Mouse (Mus musculus): ENCODE data around the gene Igdcc4. TPM values are rescaled to one million over a fixed set of nuclear protein-coding genes. Genes with fewer than 3 reads are reported as not detected.

Gene Igdcc4
- polyA plus RNA-seq, 1 experiment from 2014 or later, result 13.5 TPM

- Histone ChIP-seq H3K4me3 (ENCODE audit: low read depth, low read length) (peak overlapping the region; percentile 69), H3K9ac (ENCODE audit: low read length) (peak overlapping the region; percentile 84), H3K27ac (replicated peaks; ENCODE audit: low read depth, low read length) (peak overlapping the region; percentile 10; the same call in 1 of the 2 replicates), H3K36me3 (ENCODE audit: control insufficient read depth, insufficient read depth, low read length) (no peaks in the 10 kb centered on the region), H3K4me2 (ENCODE audit: low read depth, severe bottlenecking) (peak overlapping the region; percentile 97), H3K4me1 (ENCODE audit: control insufficient read depth, insufficient read depth, low read length) (peaks cover 11% of the 10 kb centered on the region), H3K27me3 (ENCODE audit: control insufficient read depth, insufficient read depth, low read length) (no peaks in the 10 kb centered on the region), H3K9me3 (ENCODE audit: control insufficient read depth, low read length) (no peaks in the 10 kb centered on the region; the same call in 1 of the 2 replicates)
- ATAC-seq (ENCODE audit: insufficient number of reproducible peaks, low FRiP score, low TSS enrichment, low read depth) (peak; percentile 53; the same call in 1 of the 2 replicates), DNase-seq (ENCODE audit: low spot score) (peak; percentile 81)
- 1% methylated on average over 36 of the region's 36 CpGs for WGBS
These were observed 1.3 kb downstream of the Igdcc4 start for GRCm38 (mm10) chr9:65102377-65103172.

- WGBS, result 23% methylated on average over 8 of the region's 8 CpGs
- no peak for ATAC-seq (ENCODE audit: insufficient number of reproducible peaks, low FRiP score, low TSS enrichment, low read depth)
- no peaks in the 10 kb centered on the region for H3K27me3 ChIP-seq (ENCODE audit: control insufficient read depth, insufficient read depth, low read length)
These were observed 2.0 kb downstream of the Igdcc4 start for GRCm38 (mm10) chr9:65103173-65103752.

DNA sequence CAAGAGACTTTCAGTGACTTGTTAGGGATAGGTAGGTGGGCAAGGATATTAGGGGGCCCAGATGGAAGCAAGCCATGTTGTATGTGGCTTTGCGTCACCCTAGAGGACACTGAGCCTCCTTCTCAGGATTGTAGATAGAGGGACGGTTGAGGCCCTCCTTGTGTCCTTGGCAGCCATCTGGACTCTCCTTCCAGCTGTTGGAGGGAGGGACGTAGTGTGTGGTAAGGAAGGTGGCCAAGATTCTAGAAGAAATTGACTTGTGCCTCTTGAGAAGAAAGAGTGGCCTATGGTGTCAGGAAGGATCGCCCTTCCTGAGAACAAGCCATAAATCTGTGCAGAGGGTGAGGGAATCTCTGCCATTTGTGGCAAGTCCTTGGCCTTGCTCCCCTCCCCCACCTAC is 5.5 kb downstream of the Igdcc4 start:
- no peak overlapping the region for H3K4me3 ChIP-seq (ENCODE audit: low read depth, low read length)
- WGBS, result 82% methylated on average over 4 of the region's 4 CpGs
- no peaks in the 10 kb centered on the region for H3K27me3 ChIP-seq (ENCODE audit: control insufficient read depth, insufficient read depth, low read length)
- H3K9me3 ChIP-seq (ENCODE audit: control insufficient read depth, low read length), result no peaks in the 10 kb centered on the region
- ATAC-seq (ENCODE audit: insufficient number of reproducible peaks, low FRiP score, low TSS enrichment, low read depth), result no peak
- no peak overlapping the region for H3K4me2 ChIP-seq (ENCODE audit: low read depth, severe bottlenecking)
- no peak for DNase-seq (ENCODE audit: low spot score)
- H3K4me1 ChIP-seq (ENCODE audit: control insufficient read depth, insufficient read depth, low read length), result peaks cover 15% of the 10 kb centered on the region
- H3K9ac ChIP-seq (ENCODE audit: low read length), result no peak overlapping the region
- H3K36me3 ChIP-seq (ENCODE audit: control insufficient read depth, insufficient read depth, low read length), result no peaks in the 10 kb centered on the region
- H3K27ac ChIP-seq (replicated peaks; ENCODE audit: low read depth, low read length), result no peak overlapping the region

More at GRCm38 (mm10) chr9:65103173-65103752, 2.0 kb downstream of the Igdcc4 start:
- Histone ChIP-seq H3K4me1 (ENCODE audit: control insufficient read depth, insufficient read depth, low read length) (peaks cover 11% of the 10 kb centered on the region), H3K27ac (replicated peaks; ENCODE audit: low read depth, low read length) (no peak overlapping the region), H3K4me3 (ENCODE audit: low read depth, low read length) (peak overlapping the region; percentile 69; the same call in 1 of the 2 replicates), H3K36me3 (ENCODE audit: control insufficient read depth, insufficient read depth, low read length) (no peaks in the 10 kb centered on the region), H3K9me3 (ENCODE audit: control insufficient read depth, low read length) (no peaks in the 10 kb centered on the region; the same call in 1 of the 2 replicates), H3K4me2 (ENCODE audit: low read depth, severe bottlenecking) (peak overlapping the region; percentile 97), H3K9ac (ENCODE audit: low read length) (no peak overlapping the region)
- DNase-seq (ENCODE audit: low spot score), result no peak

GRCm38 (mm10) chr9:65107893-65108292 is 6.6 kb downstream of the Igdcc4 start:
- ATAC-seq (ENCODE audit: insufficient number of reproducible peaks, low FRiP score, low TSS enrichment, low read depth) (no peak), DNase-seq (ENCODE audit: low spot score) (no peak)
- WGBS, result 97% methylated on average over 1 of the region's 1 CpGs
- H3K9ac ChIP-seq (ENCODE audit: low read length), result no peak overlapping the region
- H3K4me3 ChIP-seq (ENCODE audit: low read depth, low read length), result no peak overlapping the region
- H3K9me3 ChIP-seq (ENCODE audit: control insufficient read depth, low read length), result no peaks in the 10 kb centered on the region
- no peak overlapping the region for H3K4me2 ChIP-seq (ENCODE audit: low read depth, severe bottlenecking)
- no peaks in the 10 kb centered on the region for H3K27me3 ChIP-seq (ENCODE audit: control insufficient read depth, insufficient read depth, low read length)
- no peak overlapping the region for H3K27ac ChIP-seq (replicated peaks; ENCODE audit: low read depth, low read length)
- no peaks in the 10 kb centered on the region for H3K36me3 ChIP-seq (ENCODE audit: control insufficient read depth, insufficient read depth, low read length)
- peaks cover 7% of the 10 kb centered on the region for H3K4me1 ChIP-seq (ENCODE audit: control insufficient read depth, insufficient read depth, low read length)

DNA sequence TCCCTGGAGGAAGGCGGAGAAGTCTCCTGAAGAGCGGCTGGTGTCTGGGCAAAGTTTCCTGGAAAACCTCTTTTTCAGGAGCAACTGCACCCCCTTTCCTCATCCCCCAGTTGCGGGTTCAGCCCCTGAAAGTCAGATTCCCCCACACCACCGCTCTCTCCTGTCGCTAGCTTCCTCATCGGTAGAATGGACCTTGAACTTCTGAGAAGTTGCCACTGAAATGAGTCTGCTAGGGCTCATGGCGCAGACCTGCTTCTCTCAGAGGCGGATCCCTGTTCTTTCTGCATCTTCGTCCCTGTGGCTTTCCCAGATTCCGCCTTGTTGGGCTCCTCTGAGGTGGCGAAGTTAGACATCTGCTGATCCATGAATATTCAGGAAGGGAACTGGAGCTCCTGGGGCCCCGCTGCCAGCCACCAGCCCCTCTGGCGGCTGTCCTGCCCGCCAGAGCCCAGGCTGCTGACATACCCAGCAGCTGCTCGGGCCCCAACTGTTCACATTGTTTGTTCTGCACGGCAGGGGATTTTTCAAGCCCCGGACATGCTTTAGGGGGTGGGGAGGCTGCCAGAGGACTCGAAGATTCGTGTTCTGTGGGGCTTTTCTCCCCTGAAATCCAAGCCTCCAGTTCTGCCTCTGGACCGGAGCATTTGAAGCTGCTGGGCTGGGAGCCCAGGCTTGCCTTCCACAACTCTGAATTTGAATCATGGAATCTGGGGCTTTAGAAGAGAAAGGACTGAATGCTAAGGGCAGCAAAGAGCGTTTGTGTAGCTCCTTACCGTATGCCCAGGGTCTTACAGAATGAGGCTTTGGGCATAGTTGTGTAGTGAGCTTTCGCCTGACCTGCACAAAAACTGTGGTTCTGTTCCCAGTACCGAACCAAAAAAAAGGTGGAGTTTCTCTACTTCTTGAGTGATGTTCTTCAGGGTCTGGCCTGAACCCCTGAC is 8.1 kb downstream of the Igdcc4 start:
- peak overlapping the region; percentile 52 for H3K9ac ChIP-seq (ENCODE audit: low read length)
- ATAC-seq (ENCODE audit: insufficient number of reproducible peaks, low FRiP score, low TSS enrichment, low read depth) (no peak), DNase-seq (ENCODE audit: low spot score) (peak; percentile 56)
- WGBS, result 14% methylated on average over 24 of the region's 24 CpGs
- H3K27me3 ChIP-seq (ENCODE audit: control insufficient read depth, insufficient read depth, low read length), result no peaks in the 10 kb centered on the region
- H3K4me3 ChIP-seq (ENCODE audit: low read depth, low read length), result no peak overlapping the region
- peak overlapping the region; percentile 60 for H3K27ac ChIP-seq (replicated peaks; ENCODE audit: low read depth, low read length)
- H3K36me3 ChIP-seq (ENCODE audit: control insufficient read depth, insufficient read depth, low read length), result no peaks in the 10 kb centered on the region
- H3K4me2 ChIP-seq (ENCODE audit: low read depth, severe bottlenecking), result peak overlapping the region; percentile 38
- no peaks in the 10 kb centered on the region for H3K9me3 ChIP-seq (ENCODE audit: control insufficient read depth, low read length)
- peaks cover 6% of the 10 kb centered on the region; the same call in 1 of the 2 replicates for H3K4me1 ChIP-seq (ENCODE audit: control insufficient read depth, insufficient read depth, low read length)

GRCm38 (mm10) chr9:65111698-65112097 is 10.4 kb downstream of the Igdcc4 start:
- Histone ChIP-seq H3K27ac (replicated peaks; ENCODE audit: low read depth, low read length) (no peak overlapping the region), H3K4me2 (ENCODE audit: low read depth, severe bottlenecking) (no peak overlapping the region), H3K9ac (ENCODE audit: low read length) (no peak overlapping the region), H3K4me1 (ENCODE audit: control insufficient read depth, insufficient read depth, low read length) (peaks cover 4% of the 10 kb centered on the region; the same call in 1 of the 2 replicates), H3K36me3 (ENCODE audit: control insufficient read depth, insufficient read depth, low read length) (no peaks in the 10 kb centered on the region), H3K9me3 (ENCODE audit: control insufficient read depth, low read length) (no peaks in the 10 kb centered on the region), H3K4me3 (ENCODE audit: low read depth, low read length) (no peak overlapping the region), H3K27me3 (ENCODE audit: control insufficient read depth, insufficient read depth, low read length) (no peaks in the 10 kb centered on the region)
- no peak for ATAC-seq (ENCODE audit: insufficient number of reproducible peaks, low FRiP score, low TSS enrichment, low read depth)
- no peak for DNase-seq (ENCODE audit: low spot score)
- WGBS, result 86% methylated on average over 5 of the region's 5 CpGs

DNA sequence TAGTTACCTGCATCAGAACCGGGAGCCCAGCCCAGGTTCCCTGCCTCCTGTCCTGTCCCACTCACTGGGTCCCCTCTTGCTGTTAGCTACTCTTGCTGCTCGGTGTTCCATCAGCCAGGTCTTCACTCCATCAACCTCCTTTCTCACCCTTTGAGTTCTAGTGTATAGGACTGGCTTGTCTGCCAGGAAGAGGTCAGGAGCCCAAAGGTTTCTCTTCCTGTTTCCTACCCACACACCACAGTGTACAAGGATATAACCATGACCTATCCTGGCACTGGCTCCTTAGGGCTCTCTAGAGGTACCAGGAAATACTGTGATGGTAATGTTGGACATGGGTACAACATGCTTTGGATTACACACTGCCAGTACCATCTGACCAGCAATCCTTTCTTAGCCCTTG is 12.4 kb downstream of the Igdcc4 start:
- DNase-seq (ENCODE audit: low spot score) (no peak), ATAC-seq (ENCODE audit: insufficient number of reproducible peaks, low FRiP score, low TSS enrichment, low read depth) (no peak)
- H3K4me3 ChIP-seq (ENCODE audit: low read depth, low read length), result no peak overlapping the region
- no peaks in the 10 kb centered on the region for H3K27me3 ChIP-seq (ENCODE audit: control insufficient read depth, insufficient read depth, low read length)
- H3K9ac ChIP-seq (ENCODE audit: low read length), result no peak overlapping the region
- H3K4me2 ChIP-seq (ENCODE audit: low read depth, severe bottlenecking), result no peak overlapping the region
- H3K9me3 ChIP-seq (ENCODE audit: control insufficient read depth, low read length), result no peaks in the 10 kb centered on the region
- 91% methylated on average over 2 of the region's 2 CpGs for WGBS
- H3K27ac ChIP-seq (replicated peaks; ENCODE audit: low read depth, low read length), result no peak overlapping the region
- peaks cover 4% of the 10 kb centered on the region; the same call in 1 of the 2 replicates for H3K4me1 ChIP-seq (ENCODE audit: control insufficient read depth, insufficient read depth, low read length)
- no peaks in the 10 kb centered on the region for H3K36me3 ChIP-seq (ENCODE audit: control insufficient read depth, insufficient read depth, low read length)

- 71% methylated on average over 2 of the region's 2 CpGs for WGBS
- Histone ChIP-seq H3K4me3 (ENCODE audit: low read depth, low read length) (no peak overlapping the region), H3K9me3 (ENCODE audit: control insufficient read depth, low read length) (no peaks in the 10 kb centered on the region), H3K9ac (ENCODE audit: low read length) (no peak overlapping the region), H3K27me3 (ENCODE audit: control insufficient read depth, insufficient read depth, low read length) (no peaks in the 10 kb centered on the region), H3K36me3 (ENCODE audit: control insufficient read depth, insufficient read depth, low read length) (no peaks in the 10 kb centered on the region), H3K27ac (replicated peaks; ENCODE audit: low read depth, low read length) (no peak overlapping the region), H3K4me1 (ENCODE audit: control insufficient read depth, insufficient read depth, low read length) (no peaks in the 10 kb centered on the region), H3K4me2 (ENCODE audit: low read depth, severe bottlenecking) (no peak overlapping the region)
- no peak for ATAC-seq (ENCODE audit: insufficient number of reproducible peaks, low FRiP score, low TSS enrichment, low read depth)
- DNase-seq (ENCODE audit: low spot score), result no peak
These were observed 14.6 kb downstream of the Igdcc4 start for GRCm38 (mm10) chr9:65115891-65116290.

Data from limb, embryonic 11.5 days (tissue).